Mouse (Mus musculus): Measurements from ENCODE around the gene Src. TPM values are rescaled to one million over a fixed set of nuclear protein-coding genes. Genes with fewer than 3 reads are reported as not detected.

Src gene
- polyA plus RNA-seq, 1 experiment from 2014 or later: 20.7 TPM

DNA sequence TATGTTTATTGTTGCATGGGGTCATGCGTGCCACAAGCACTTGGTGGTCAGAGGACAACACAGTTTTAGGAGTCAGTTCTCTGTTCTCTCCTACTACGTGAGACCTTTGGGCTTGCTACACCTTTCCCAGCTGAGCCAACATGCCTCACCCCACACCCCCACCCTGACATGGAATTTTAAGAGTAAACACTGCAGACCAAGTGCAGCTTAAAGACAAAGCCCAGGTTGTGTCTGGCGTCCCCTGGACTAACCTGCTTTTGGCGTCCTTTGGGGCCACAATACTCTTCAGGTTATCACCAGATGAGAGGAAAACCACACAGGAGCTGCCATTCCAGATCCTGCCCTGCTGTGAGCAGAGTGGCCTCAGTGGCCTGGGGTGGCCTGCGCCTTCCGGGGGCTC is 23.4 kb upstream of the Src start:
- Histone ChIP-seq H3K4me1 (no peaks in the 10 kb centered on the region), H3K4me3 (replicated peaks) (no peak overlapping the region), H3K27me3 (no peaks in the 10 kb centered on the region), H3K36me3 (peaks cover 33% of the 10 kb centered on the region), H3K27ac (replicated peaks) (no peak overlapping the region), H3K9me3 (replicated peaks) (no peaks in the 10 kb centered on the region), H3K4me2 (replicated peaks) (no peak overlapping the region), H3K9ac (no peak overlapping the region)
- WGBS: 67% methylated on average over 6 of the region's 6 CpGs
- no peak for ATAC-seq (ENCODE audit: insufficient number of reproducible peaks, low FRiP score, low TSS enrichment, low read depth)

DNA sequence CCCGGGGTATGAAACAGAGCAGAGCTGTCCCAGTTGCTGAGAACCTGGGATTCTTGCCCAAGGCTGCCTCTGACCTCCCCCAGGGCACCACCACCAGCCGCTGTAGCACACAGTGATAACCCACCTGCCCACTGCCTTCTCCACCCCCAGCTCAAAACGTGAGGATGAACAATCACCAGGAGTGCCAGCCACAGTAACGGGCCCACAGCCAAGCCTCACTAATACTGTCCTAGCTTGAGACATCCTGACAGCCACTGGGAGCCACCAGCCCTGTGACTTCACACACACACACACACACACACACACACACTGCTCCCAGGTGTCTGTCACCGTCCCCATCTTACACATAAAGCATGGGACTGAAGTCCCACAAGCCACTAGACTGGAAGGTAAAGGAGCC is 22.9 kb upstream of the Src start:
- Histone ChIP-seq H3K9me3 (replicated peaks) (no peaks in the 10 kb centered on the region), H3K27ac (replicated peaks) (no peak overlapping the region), H3K4me3 (replicated peaks) (no peak overlapping the region), H3K36me3 (peaks cover 33% of the 10 kb centered on the region), H3K27me3 (no peaks in the 10 kb centered on the region), H3K4me2 (replicated peaks) (no peak overlapping the region), H3K4me1 (no peaks in the 10 kb centered on the region), H3K9ac (no peak overlapping the region)
- 67% methylated on average over 5 of the region's 5 CpGs for WGBS
- ATAC-seq (ENCODE audit: insufficient number of reproducible peaks, low FRiP score, low TSS enrichment, low read depth): no peak

GRCm38 (mm10) chr2:157395960-157396359 is 22.3 kb upstream of the Src start:
- Histone ChIP-seq H3K36me3 (peaks cover 33% of the 10 kb centered on the region), H3K27ac (replicated peaks) (no peak overlapping the region), H3K4me2 (replicated peaks) (no peak overlapping the region), H3K27me3 (no peaks in the 10 kb centered on the region), H3K9ac (no peak overlapping the region), H3K9me3 (replicated peaks) (no peaks in the 10 kb centered on the region), H3K4me3 (replicated peaks) (no peak overlapping the region), H3K4me1 (no peaks in the 10 kb centered on the region)
- WGBS: 32% methylated on average over 13 of the region's 13 CpGs
- ATAC-seq (ENCODE audit: insufficient number of reproducible peaks, low FRiP score, low TSS enrichment, low read depth): no peak

GRCm38 (mm10) chr2:157397376-157397775 is 20.9 kb upstream of the Src start:
- Histone ChIP-seq H3K9me3 (replicated peaks) (no peaks in the 10 kb centered on the region), H3K9ac (no peak overlapping the region), H3K4me3 (replicated peaks) (no peak overlapping the region), H3K27ac (replicated peaks) (no peak overlapping the region), H3K27me3 (no peaks in the 10 kb centered on the region), H3K4me1 (no peaks in the 10 kb centered on the region), H3K4me2 (replicated peaks) (no peak overlapping the region), H3K36me3 (peaks cover 33% of the 10 kb centered on the region)
- WGBS: 86% methylated on average over 4 of the region's 4 CpGs
- peak; percentile 48; the same call in 1 of the 2 replicates for ATAC-seq (ENCODE audit: insufficient number of reproducible peaks, low FRiP score, low TSS enrichment, low read depth)

- no peak overlapping the region for H3K9ac ChIP-seq
- ATAC-seq (ENCODE audit: insufficient number of reproducible peaks, low FRiP score, low TSS enrichment, low read depth): no peak
- H3K36me3 ChIP-seq: peaks cover 33% of the 10 kb centered on the region
- no peak overlapping the region for H3K27ac ChIP-seq (replicated peaks)
- no peaks in the 10 kb centered on the region for H3K4me1 ChIP-seq
- no peak overlapping the region for H3K4me3 ChIP-seq (replicated peaks)
- no peak overlapping the region for H3K4me2 ChIP-seq (replicated peaks)
- no peaks in the 10 kb centered on the region for H3K27me3 ChIP-seq
- no peaks in the 10 kb centered on the region for H3K9me3 ChIP-seq (replicated peaks)
- 96% methylated on average over 4 of the region's 4 CpGs for WGBS
These were observed 19.7 kb upstream of the Src start for GRCm38 (mm10) chr2:157398539-157398938.

DNA sequence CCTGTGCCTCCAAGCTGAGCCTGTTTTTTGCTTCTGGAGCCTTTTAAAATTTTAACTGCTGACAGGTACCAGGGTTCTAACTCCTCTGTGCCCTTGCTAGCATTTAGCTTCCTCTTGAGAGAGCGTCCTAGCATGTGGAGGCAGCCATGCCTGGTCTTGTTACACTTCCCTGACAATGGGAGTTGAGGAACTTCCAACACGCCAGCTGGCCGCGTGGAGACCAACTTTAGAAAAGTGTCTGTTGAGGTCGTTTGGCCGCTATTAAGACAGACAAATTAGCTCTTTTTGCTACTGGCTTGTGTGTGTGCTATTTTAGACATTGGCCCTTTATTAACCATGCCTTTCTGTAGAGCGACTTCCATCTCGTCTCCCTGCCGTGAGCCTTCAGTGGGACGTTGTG is 18.4 kb upstream of the Src start:
- peaks cover 33% of the 10 kb centered on the region for H3K36me3 ChIP-seq
- H3K9me3 ChIP-seq (replicated peaks): no peaks in the 10 kb centered on the region
- H3K27ac ChIP-seq (replicated peaks): no peak overlapping the region
- H3K4me3 ChIP-seq (replicated peaks): no peak overlapping the region
- no peaks in the 10 kb centered on the region for H3K27me3 ChIP-seq
- no peak overlapping the region for H3K4me2 ChIP-seq (replicated peaks)
- no peak for ATAC-seq (ENCODE audit: insufficient number of reproducible peaks, low FRiP score, low TSS enrichment, low read depth)
- H3K9ac ChIP-seq: no peak overlapping the region
- H3K4me1 ChIP-seq: no peaks in the 10 kb centered on the region
- WGBS: 83% methylated on average over 10 of the region's 10 CpGs

DNA sequence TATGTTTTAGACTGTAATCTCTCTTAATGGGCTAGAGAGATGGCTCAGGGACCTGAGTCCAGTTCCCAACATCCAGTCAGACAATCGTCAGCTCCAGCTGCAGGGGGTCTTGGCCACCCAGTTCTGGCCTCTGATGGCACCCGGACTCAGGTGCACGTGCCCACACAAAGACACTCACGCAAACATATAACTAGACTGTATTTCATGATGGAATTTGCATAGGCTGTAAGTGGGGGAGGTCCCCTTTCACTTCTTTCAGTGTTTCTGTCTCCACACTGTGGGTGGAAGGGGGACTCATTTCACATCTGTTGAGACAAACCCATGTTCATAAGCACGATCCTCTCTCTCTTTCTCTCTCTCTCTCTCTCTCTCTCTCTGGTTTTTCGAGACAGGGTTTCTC is 17.8 kb upstream of the Src start:
- Histone ChIP-seq H3K36me3 (peaks cover 33% of the 10 kb centered on the region), H3K9ac (no peak overlapping the region), H3K27ac (replicated peaks) (no peak overlapping the region), H3K4me2 (replicated peaks) (no peak overlapping the region), H3K9me3 (replicated peaks) (no peaks in the 10 kb centered on the region), H3K27me3 (no peaks in the 10 kb centered on the region), H3K4me1 (no peaks in the 10 kb centered on the region), H3K4me3 (replicated peaks) (no peak overlapping the region)
- ATAC-seq (ENCODE audit: insufficient number of reproducible peaks, low FRiP score, low TSS enrichment, low read depth): no peak
- 92% methylated on average over 6 of the region's 6 CpGs for WGBS

DNA sequence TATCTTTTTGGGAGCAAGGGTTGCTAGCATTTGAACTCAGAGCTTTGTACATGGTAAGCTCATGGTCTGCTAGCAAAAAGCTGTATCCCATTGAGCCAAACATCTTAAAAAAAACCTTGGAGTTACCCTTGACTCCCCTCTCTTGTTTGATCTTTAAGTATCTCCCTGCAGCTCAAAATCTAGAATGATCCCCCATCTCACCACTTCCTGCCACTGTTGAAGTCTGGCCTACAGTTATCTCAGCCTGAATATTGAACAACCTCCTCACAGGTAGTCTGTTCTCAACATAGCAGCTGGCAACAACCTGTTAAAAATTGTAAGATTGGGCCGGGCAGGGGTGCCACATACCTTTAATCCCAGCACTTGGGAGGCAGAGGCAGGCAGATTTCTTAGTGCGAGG is 17.0 kb upstream of the Src start:
- no peaks in the 10 kb centered on the region for H3K4me1 ChIP-seq
- ATAC-seq (ENCODE audit: insufficient number of reproducible peaks, low FRiP score, low TSS enrichment, low read depth): no peak
- no peaks in the 10 kb centered on the region for H3K9me3 ChIP-seq (replicated peaks)
- no peak overlapping the region for H3K27ac ChIP-seq (replicated peaks)
- H3K9ac ChIP-seq: no peak overlapping the region
- no peak overlapping the region for H3K4me3 ChIP-seq (replicated peaks)
- H3K4me2 ChIP-seq (replicated peaks): no peak overlapping the region
- H3K36me3 ChIP-seq: peaks cover 25% of the 10 kb centered on the region
- no peaks in the 10 kb centered on the region for H3K27me3 ChIP-seq
- WGBS: 99% methylated on average over 2 of the region's 2 CpGs

DNA sequence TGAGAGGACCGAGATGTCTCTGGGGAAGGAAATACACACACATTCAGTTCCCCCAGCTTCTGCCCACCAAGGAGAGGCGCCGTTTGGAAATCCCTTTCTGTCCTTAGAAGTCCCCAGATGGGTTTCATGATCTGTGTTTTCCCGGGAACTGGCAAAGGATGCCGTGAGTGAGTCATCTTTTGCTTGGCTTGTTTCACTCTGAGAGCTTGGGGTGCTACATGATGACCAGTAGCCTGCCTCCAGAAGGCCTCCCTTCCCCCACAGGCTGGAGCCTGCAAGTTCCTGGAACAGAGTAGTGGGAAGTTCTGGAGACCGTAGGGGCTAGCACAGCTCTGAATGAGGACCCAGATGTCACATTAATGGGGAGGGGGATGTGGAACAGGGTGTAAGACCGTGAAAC is 10.6 kb upstream of the Src start:
- 81% methylated on average over 7 of the region's 7 CpGs for WGBS
- Histone ChIP-seq H3K9me3 (replicated peaks) (no peaks in the 10 kb centered on the region), H3K27me3 (no peaks in the 10 kb centered on the region), H3K4me3 (replicated peaks) (no peak overlapping the region), H3K4me2 (replicated peaks) (no peak overlapping the region), H3K36me3 (no peaks in the 10 kb centered on the region), H3K9ac (no peak overlapping the region), H3K27ac (replicated peaks) (no peak overlapping the region), H3K4me1 (peaks cover 13% of the 10 kb centered on the region)
- no peak for ATAC-seq (ENCODE audit: insufficient number of reproducible peaks, low FRiP score, low TSS enrichment, low read depth)

GRCm38 (mm10) chr2:157409793-157410533 is 8.3 kb upstream of the Src start:
- H3K9ac ChIP-seq: no peak overlapping the region
- no peaks in the 10 kb centered on the region for H3K27me3 ChIP-seq
- H3K4me2 ChIP-seq (replicated peaks): no peak overlapping the region
- ATAC-seq (ENCODE audit: insufficient number of reproducible peaks, low FRiP score, low TSS enrichment, low read depth): 0 out of 2 replicates have a peak, but pooled peaks have one; percentile 47
- peaks cover 13% of the 10 kb centered on the region for H3K4me1 ChIP-seq
- no peaks in the 10 kb centered on the region for H3K36me3 ChIP-seq
- no peaks in the 10 kb centered on the region for H3K9me3 ChIP-seq (replicated peaks)
- 49% methylated on average over 12 of the region's 12 CpGs for WGBS
- H3K27ac ChIP-seq (replicated peaks): no peak overlapping the region
- H3K4me3 ChIP-seq (replicated peaks): no peak overlapping the region

- H3K9me3 ChIP-seq (replicated peaks): no peaks in the 10 kb centered on the region
- no peak overlapping the region for H3K9ac ChIP-seq
- no peak overlapping the region for H3K4me3 ChIP-seq (replicated peaks)
- H3K4me1 ChIP-seq: peaks cover 13% of the 10 kb centered on the region
- H3K27ac ChIP-seq (replicated peaks): no peak overlapping the region
- no peak overlapping the region for H3K4me2 ChIP-seq (replicated peaks)
- 70% methylated on average over 6 of the region's 6 CpGs for WGBS
- ATAC-seq (ENCODE audit: insufficient number of reproducible peaks, low FRiP score, low TSS enrichment, low read depth): no peak
- no peaks in the 10 kb centered on the region for H3K27me3 ChIP-seq
- H3K36me3 ChIP-seq: no peaks in the 10 kb centered on the region
These were observed 7.0 kb upstream of the Src start for GRCm38 (mm10) chr2:157411151-157411693.

GRCm38 (mm10) chr2:157412497-157412896 is 5.7 kb upstream of the Src start:
- H3K27me3 ChIP-seq: no peaks in the 10 kb centered on the region
- H3K27ac ChIP-seq (replicated peaks): no peak overlapping the region
- no peak for ATAC-seq (ENCODE audit: insufficient number of reproducible peaks, low FRiP score, low TSS enrichment, low read depth)
- H3K9ac ChIP-seq: no peak overlapping the region
- peaks cover 13% of the 10 kb centered on the region for H3K4me1 ChIP-seq
- H3K36me3 ChIP-seq: no peaks in the 10 kb centered on the region
- H3K4me2 ChIP-seq (replicated peaks): no peak overlapping the region
- no peak overlapping the region for H3K4me3 ChIP-seq (replicated peaks)
- no peaks in the 10 kb centered on the region for H3K9me3 ChIP-seq (replicated peaks)
- WGBS: 77% methylated on average over 7 of the region's 7 CpGs

All from embryonic facial prominence, embryonic 15.5 days (tissue).